Mouse (Mus musculus): ENCODE results near the gene Ppm1h. TPM values are rescaled to one million over a fixed set of nuclear protein-coding genes. Genes with fewer than 3 reads are reported as not detected.
"Not testable (repeated sequence)": the region's sequence is repeated elsewhere in the genome, so short reads cannot be mapped to it uniquely, and the experiment has no call there.

The Ppm1h gene
- polyA plus RNA-seq, 1 experiment from 2014 or later: 2.2 TPM

- no peak for ATAC-seq (ENCODE audit: insufficient read depth)
- Histone ChIP-seq H3K27me3 (no peaks in the 10 kb centered on the region), H3K4me1 (replicated peaks) (no peaks in the 10 kb centered on the region), H3K9me3 (replicated peaks) (no peaks in the 10 kb centered on the region), H3K27ac (replicated peaks) (no peak overlapping the region), H3K4me2 (no peak overlapping the region), H3K9ac (no peak overlapping the region), H3K4me3 (replicated peaks) (no peak overlapping the region), H3K36me3 (replicated peaks) (no peaks in the 10 kb centered on the region)
- WGBS (ENCODE audit: insufficient replicate concordance): 59% methylated on average over 2 of the region's 2 CpGs
Observed at GRCm38 (mm10) chr10:122919416-122919815, 240.9 kb downstream of the Ppm1h start.

DNA sequence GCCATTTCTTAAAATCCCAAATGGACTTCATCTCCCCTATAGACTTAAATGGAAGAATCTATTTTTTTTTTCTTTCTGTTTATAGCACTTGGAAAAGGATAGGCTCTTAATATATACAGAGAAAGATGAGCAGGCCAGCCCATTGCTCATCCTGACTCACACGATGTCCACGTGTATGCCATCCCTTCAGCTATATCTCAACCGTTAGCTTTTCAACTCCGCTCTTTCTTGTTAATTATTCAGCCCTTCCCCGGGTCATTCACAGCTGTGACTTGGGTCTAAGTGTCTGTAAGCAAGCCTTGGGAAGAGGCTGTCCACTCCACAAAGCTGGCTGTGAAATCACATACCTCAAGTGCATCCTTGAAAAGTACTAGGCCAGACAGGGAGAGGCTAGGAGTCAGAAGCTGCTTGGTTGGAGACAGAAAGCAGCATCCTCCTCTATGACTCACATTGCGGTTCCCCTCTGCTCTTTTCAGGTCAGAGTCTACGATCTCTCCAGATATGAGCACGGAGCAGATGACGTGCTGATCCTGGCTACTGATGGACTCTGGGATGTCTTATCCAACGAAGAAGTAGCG, 241.7 kb downstream of the Ppm1h start:
- Histone ChIP-seq H3K27me3 (no peaks in the 10 kb centered on the region), H3K9ac (no peak overlapping the region), H3K9me3 (replicated peaks) (no peaks in the 10 kb centered on the region), H3K36me3 (replicated peaks) (no peaks in the 10 kb centered on the region), H3K4me3 (replicated peaks) (no peak overlapping the region), H3K4me1 (replicated peaks) (no peaks in the 10 kb centered on the region), H3K27ac (replicated peaks) (no peak overlapping the region), H3K4me2 (no peak overlapping the region)
- no peak for ATAC-seq (ENCODE audit: insufficient read depth)
- WGBS (ENCODE audit: insufficient replicate concordance): 76% methylated on average over 11 of the region's 11 CpGs

GRCm38 (mm10) chr10:122922226-122922625, 243.7 kb downstream of the Ppm1h start:
- Histone ChIP-seq H3K4me1 (replicated peaks) (no peaks in the 10 kb centered on the region), H3K9me3 (replicated peaks) (no peaks in the 10 kb centered on the region), H3K27me3 (no peaks in the 10 kb centered on the region), H3K27ac (replicated peaks) (no peak overlapping the region), H3K4me3 (replicated peaks) (no peak overlapping the region), H3K9ac (no peak overlapping the region), H3K36me3 (replicated peaks) (no peaks in the 10 kb centered on the region), H3K4me2 (no peak overlapping the region)
- WGBS (ENCODE audit: insufficient replicate concordance): 54% methylated on average over 7 of the region's 7 CpGs
- ATAC-seq (ENCODE audit: insufficient read depth): no peak

DNA sequence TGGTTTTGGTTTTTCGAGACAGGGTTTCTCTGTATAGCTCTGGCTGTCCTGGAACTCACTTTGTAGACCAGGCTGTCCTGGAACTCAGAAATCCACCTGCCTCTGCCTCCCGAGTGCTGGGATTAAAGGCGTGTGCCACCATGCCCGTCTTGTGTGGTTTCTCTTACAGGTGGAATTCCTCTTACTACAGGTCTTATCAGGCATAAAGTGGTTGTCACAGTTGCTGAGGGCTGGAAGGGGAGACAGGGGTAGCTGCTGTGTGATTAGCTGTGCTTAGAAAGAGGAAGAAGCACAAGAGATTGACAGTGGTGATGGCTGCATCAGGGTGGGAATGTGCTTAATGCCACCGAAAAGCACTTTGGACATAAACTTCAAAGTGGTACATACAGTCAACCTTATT, 246.0 kb downstream of the Ppm1h start:
- not testable (repeated sequence) for H3K4me3 ChIP-seq (replicated peaks); H3K27ac ChIP-seq (replicated peaks); H3K4me2 ChIP-seq; H3K9me3 ChIP-seq (replicated peaks); H3K4me1 ChIP-seq (replicated peaks); H3K36me3 ChIP-seq (replicated peaks); H3K9ac ChIP-seq; H3K27me3 ChIP-seq; ATAC-seq (ENCODE audit: insufficient read depth)
- 17% methylated on average over 5 of the region's 5 CpGs for WGBS (ENCODE audit: insufficient replicate concordance)

- no peak for ATAC-seq (ENCODE audit: insufficient read depth)
- Histone ChIP-seq H3K27me3 (no peaks in the 10 kb centered on the region), H3K4me2 (no peak overlapping the region), H3K4me3 (replicated peaks) (no peak overlapping the region), H3K27ac (replicated peaks) (no peak overlapping the region), H3K4me1 (replicated peaks) (peaks cover 6% of the 10 kb centered on the region; the same call in 1 of the 2 replicates), H3K9ac (no peak overlapping the region), H3K9me3 (replicated peaks) (no peaks in the 10 kb centered on the region), H3K36me3 (replicated peaks) (no peaks in the 10 kb centered on the region)
- WGBS (ENCODE audit: insufficient replicate concordance): 71% methylated on average over 4 of the region's 4 CpGs
Observed at GRCm38 (mm10) chr10:122926275-122926674, 247.7 kb downstream of the Ppm1h start.

GRCm38 (mm10) chr10:122930520-122930919, 252.0 kb downstream of the Ppm1h start:
- H3K4me1 ChIP-seq (replicated peaks): peaks cover 6% of the 10 kb centered on the region; the same call in 1 of the 2 replicates
- H3K4me2 ChIP-seq: no peak overlapping the region
- H3K4me3 ChIP-seq (replicated peaks): no peak overlapping the region
- WGBS (ENCODE audit: insufficient replicate concordance): 72% methylated on average over 4 of the region's 4 CpGs
- H3K9ac ChIP-seq: no peak overlapping the region
- no peaks in the 10 kb centered on the region for H3K9me3 ChIP-seq (replicated peaks)
- no peaks in the 10 kb centered on the region for H3K36me3 ChIP-seq (replicated peaks)
- H3K27me3 ChIP-seq: no peaks in the 10 kb centered on the region
- ATAC-seq (ENCODE audit: insufficient read depth): no peak
- no peak overlapping the region for H3K27ac ChIP-seq (replicated peaks)

DNA sequence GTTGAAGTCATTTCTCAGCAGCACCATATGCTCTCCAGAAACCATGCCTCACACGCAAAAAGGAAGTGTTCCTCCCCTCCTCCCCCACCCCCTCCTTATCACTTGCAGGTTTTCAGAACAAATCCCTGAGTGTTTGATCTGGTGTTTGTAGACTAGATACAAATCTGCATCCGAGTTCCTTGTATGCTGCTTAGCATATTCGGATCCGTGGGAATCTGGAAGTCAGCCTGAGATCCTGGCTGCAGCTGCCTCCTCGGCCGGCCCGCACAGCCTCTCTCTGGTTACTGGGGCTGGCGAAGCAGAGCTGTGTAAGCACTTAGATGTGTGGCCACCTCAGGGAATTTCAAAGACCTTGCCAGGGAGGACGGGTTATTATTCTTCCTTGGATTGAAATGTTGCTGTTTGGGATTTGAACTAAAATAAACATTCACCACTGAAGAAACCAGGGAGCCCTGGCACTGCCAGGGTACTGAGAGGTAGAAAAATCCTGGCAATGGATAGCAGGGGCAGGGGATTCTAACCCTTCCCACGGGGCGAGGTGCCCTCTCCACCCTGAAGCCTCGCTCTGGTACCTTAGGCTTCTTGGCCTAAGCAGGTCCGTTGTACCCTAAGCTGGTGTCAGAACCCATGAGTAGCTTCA, 252.8 kb downstream of the Ppm1h start:
- ATAC-seq (ENCODE audit: insufficient read depth): no peak
- H3K4me2 ChIP-seq: no peak overlapping the region

DNA sequence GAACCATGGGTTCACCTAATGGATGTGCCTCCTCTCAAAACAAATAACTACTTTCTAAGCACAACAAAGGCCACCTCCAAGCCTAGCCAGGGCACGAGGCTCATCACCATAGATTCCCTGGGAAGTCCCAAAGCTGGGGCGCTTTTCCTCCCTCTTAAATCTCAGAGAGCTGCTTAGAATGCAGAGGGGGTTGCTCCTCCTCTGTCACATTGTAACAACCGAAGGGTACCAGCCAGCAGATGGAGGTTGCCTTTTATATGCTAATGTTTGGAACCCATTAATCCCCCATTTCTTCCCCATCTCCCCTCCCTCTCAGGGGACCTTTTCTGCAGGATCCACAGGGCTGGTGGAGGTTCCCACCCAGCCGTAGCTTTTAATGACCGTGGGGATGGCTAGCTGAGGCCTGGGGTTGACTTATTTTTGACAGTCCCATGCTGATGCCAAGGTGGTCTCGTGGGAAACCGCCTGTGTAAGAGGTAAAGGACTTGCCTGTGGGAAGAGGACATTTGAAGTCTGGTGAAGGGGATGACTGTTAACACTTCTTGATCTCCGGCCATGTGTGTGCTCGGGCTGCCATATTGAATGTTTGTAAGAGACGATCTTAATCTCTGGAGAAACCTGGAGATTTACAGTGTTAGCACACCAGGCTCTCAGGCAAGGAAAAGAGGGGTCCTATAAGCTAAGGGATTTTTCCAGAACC, 253.4 kb downstream of the Ppm1h start:
- Histone ChIP-seq H3K4me3 (replicated peaks) (no peak overlapping the region), H3K9me3 (replicated peaks) (no peaks in the 10 kb centered on the region), H3K4me1 (replicated peaks) (peaks cover 6% of the 10 kb centered on the region; the same call in 1 of the 2 replicates), H3K27ac (replicated peaks) (no peak overlapping the region), H3K27me3 (no peaks in the 10 kb centered on the region), H3K4me2 (no peak overlapping the region), H3K9ac (no peak overlapping the region), H3K36me3 (replicated peaks) (no peaks in the 10 kb centered on the region)
- ATAC-seq (ENCODE audit: insufficient read depth): no peak
- WGBS (ENCODE audit: insufficient replicate concordance): 64% methylated on average over 10 of the region's 10 CpGs

More for the DNA sequence above, 252.8 kb downstream of the Ppm1h start:
- Histone ChIP-seq H3K4me1 (replicated peaks) (peaks cover 6% of the 10 kb centered on the region; the same call in 1 of the 2 replicates), H3K4me3 (replicated peaks) (no peak overlapping the region), H3K36me3 (replicated peaks) (no peaks in the 10 kb centered on the region), H3K27ac (replicated peaks) (no peak overlapping the region), H3K9ac (no peak overlapping the region), H3K9me3 (replicated peaks) (no peaks in the 10 kb centered on the region), H3K27me3 (no peaks in the 10 kb centered on the region)
- 25% methylated on average over 13 of the region's 13 CpGs for WGBS (ENCODE audit: insufficient replicate concordance)

- Histone ChIP-seq H3K9me3 (replicated peaks) (no peaks in the 10 kb centered on the region), H3K4me2 (no peak overlapping the region), H3K27me3 (no peaks in the 10 kb centered on the region), H3K4me1 (replicated peaks) (peaks cover 6% of the 10 kb centered on the region; the same call in 1 of the 2 replicates), H3K36me3 (replicated peaks) (no peaks in the 10 kb centered on the region), H3K4me3 (replicated peaks) (no peak overlapping the region), H3K27ac (replicated peaks) (no peak overlapping the region), H3K9ac (no peak overlapping the region)
- 0 out of 2 replicates have a peak, but pooled peaks have one; percentile 34 for ATAC-seq (ENCODE audit: insufficient read depth)
- 31% methylated on average over 15 of the region's 15 CpGs for WGBS (ENCODE audit: insufficient replicate concordance)
Observed at GRCm38 (mm10) chr10:122933053-122933838, 254.7 kb downstream of the Ppm1h start.

DNA sequence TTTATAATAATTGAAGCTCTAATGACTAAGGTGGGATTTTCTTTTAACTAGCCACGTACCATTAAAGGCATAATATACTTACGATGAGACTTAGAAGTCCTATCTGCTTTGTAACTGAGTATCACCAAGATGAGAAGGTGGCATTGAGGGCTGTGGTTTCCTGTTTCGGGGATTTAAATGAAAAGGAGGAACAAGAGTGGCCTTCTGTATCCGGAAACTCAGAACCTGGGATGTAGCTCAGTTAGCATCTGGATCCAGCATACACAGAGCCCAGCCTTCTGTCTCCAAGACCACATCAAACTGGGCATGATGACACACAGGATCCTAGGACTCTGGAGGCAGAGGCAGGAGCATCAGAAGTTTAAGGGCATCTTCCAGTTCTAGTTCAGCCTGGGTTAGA, 256.8 kb downstream of the Ppm1h start:
- not testable (repeated sequence) for H3K27me3 ChIP-seq; H3K27ac ChIP-seq (replicated peaks); H3K4me2 ChIP-seq; ATAC-seq (ENCODE audit: insufficient read depth); H3K4me1 ChIP-seq (replicated peaks); H3K36me3 ChIP-seq (replicated peaks); H3K4me3 ChIP-seq (replicated peaks); H3K9ac ChIP-seq; H3K9me3 ChIP-seq (replicated peaks)
- WGBS (ENCODE audit: insufficient replicate concordance): no CpG with 5 or more reads among the region's 4 CpGs

DNA sequence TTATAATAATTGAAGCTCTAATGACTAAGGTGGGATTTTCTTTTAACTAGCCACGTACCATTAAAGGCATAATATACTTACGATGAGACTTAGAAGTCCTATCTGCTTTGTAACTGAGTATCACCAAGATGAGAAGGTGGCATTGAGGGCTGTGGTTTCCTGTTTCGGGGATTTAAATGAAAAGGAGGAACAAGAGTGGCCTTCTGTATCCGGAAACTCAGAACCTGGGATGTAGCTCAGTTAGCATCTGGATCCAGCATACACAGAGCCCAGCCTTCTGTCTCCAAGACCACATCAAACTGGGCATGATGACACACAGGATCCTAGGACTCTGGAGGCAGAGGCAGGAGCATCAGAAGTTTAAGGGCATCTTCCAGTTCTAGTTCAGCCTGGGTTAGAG, 258.8 kb downstream of the Ppm1h start:
- not testable (repeated sequence) for H3K4me2 ChIP-seq; H3K4me1 ChIP-seq (replicated peaks); ATAC-seq (ENCODE audit: insufficient read depth); H3K36me3 ChIP-seq (replicated peaks); H3K9me3 ChIP-seq (replicated peaks); H3K4me3 ChIP-seq (replicated peaks); H3K27ac ChIP-seq (replicated peaks); H3K27me3 ChIP-seq; H3K9ac ChIP-seq
- WGBS (ENCODE audit: insufficient replicate concordance): no CpG with 5 or more reads among the region's 4 CpGs

All from liver, embryonic 15.5 days (tissue).